Mouse (Mus musculus) small intestine, adult 2 months (tissue): ENCODE data around the gene Opa1.

Experiments
- CTCF ChIP-seq: fragments of 200-500 bp; IDR thresholded peaks from 2 replicates; pipeline ENCODE4 v1.5.1; 2012; ENCODE audit warnings: low read depth, mild to moderate bottlenecking, control low read depth, inconsistent platforms, low read length, moderate library complexity, mixed read lengths; ENCODE audit not compliant: insufficient replicate concordance, insufficient read length; ENCODE audit errors: extremely low read depth
- POLR2A ChIP-seq: fragments of 200-500 bp; IDR thresholded peaks from 2 replicates; pipeline ENCODE4 v1.6.1; 2012; ENCODE audit warnings: low read depth, mild to moderate bottlenecking, control low read depth, inconsistent platforms, low read length, moderate library complexity

- TF ChIP-seq POLR2A (no peak), CTCF (no peak)
Measured at GRCm38 (mm10) chr16:29684641-29685040, 105.5 kb downstream of the Opa1 start.
